Mouse (Mus musculus): ENCODE results near the gene Hyls1.

DNA sequence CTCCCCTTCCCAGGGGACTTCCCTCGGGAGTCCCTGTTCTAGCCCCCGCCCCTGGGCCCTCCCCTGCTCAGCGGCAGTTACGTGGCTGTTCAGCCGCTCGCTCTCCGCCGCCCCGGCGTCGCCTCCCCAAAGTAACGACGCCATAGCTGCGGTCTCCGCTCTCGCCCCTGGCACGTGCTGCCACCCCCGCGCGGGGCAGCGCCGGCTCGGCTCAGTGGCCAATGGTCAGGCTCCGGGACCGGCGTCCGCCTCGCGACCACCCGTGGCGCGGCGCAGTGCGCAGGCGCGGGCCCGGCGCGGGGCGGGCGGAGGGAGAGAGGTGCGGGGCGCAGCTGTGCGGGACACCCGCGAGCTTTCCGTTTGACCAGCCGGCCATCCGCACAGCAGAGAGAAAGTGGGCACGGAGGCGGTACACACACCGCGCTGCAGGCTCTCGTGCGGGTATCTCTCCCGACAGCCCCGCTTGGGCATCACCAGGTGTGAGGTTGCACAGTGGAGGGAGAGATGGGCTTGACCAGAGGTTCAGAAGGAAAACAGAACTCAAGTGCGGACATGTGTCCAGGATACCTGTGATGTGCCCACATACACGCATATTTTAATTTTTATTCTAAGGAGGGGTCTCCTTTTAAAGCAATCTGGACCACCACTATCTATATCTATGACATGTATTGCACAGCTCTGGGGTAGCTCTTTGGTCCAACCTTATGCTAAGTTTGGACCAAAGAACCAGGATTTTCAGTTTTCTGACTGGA, 11.8 kb downstream of the Hyls1 start, which contains the start of the genes Ddx25 and Pus3:
- TF ChIP-seq POLR2A (IDR thresholded peaks at IDR 0.05; ENCODE audit: control insufficient read depth, low read depth, low read length) (no peak), CTCF (IDR thresholded peaks at IDR 0.05; ENCODE audit: control insufficient read depth, insufficient read depth, insufficient replicate concordance, low read depth, low read length) (no peak)

Data from testis, adult 2 months (tissue).